Mouse (Mus musculus) brain, embryonic 14.5 days (tissue): ENCODE results near the gene Mamdc4. TPM values are rescaled to one million over a fixed set of nuclear protein-coding genes. Genes with fewer than 3 reads are reported as not detected.
"Not testable (repeated sequence)": the region's sequence is repeated elsewhere in the genome, so short reads cannot be mapped to it uniquely, and the experiment has no call there.

Experiments used
- DNase-seq: peaks from one replicate; pipeline ENCODE4 v3.0.0-alpha.2; 2011; ENCODE audit warnings: low read depth
- CTCF ChIP-seq: fragments of 200-500 bp; IDR thresholded peaks from 2 replicates; pipeline ENCODE4 v1.5.1; 2012; ENCODE audit warnings: inconsistent platforms, mild to moderate bottlenecking, moderate library complexity, borderline replicate concordance; ENCODE audit not compliant: insufficient read depth, insufficient read length; ENCODE audit errors: extremely low read depth
- POLR2A ChIP-seq: fragments of 200-500 bp; IDR thresholded peaks from 2 replicates; pipeline ENCODE4 v1.6.1; 2012; ENCODE audit warnings: mild to moderate bottlenecking, inconsistent platforms, borderline replicate concordance; ENCODE audit not compliant: poor library complexity, insufficient read depth, insufficient read length, severe bottlenecking; ENCODE audit errors: extremely low read depth
- polyA plus RNA-seq: library from polyadenylated mRNA; depleted of rRNA; stranded (reverse); fragments of >200 nt; gene quantifications from 2 replicates; pipeline ENCODE4 v1.2.3, GENCODE M21; 2012

Gene Mamdc4
- polyA plus RNA-seq, 1 experiment: 5.0 TPM

DNA sequence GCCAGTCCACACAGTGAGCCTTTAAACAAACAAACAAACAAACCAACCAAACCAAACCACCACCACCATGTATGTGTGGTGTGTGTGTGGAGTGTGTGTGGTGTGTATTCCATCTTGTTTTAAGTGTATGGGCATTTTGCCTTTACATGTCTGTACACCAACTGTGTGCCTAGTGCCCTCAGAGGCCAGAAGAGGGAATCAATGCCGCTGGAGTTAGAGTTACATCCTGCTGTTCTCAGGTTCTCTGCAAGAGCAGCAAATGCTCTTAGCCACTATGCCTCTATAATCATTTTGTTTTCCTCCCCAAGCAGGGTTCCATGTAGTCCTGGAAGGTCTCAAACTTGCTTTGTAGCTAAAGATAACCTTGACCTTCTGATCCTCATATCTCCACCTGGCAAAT is 18.3 kb downstream of the Mamdc4 start:
- no peak for DNase-seq
- TF ChIP-seq CTCF (no peak), POLR2A (no peak)

DNA sequence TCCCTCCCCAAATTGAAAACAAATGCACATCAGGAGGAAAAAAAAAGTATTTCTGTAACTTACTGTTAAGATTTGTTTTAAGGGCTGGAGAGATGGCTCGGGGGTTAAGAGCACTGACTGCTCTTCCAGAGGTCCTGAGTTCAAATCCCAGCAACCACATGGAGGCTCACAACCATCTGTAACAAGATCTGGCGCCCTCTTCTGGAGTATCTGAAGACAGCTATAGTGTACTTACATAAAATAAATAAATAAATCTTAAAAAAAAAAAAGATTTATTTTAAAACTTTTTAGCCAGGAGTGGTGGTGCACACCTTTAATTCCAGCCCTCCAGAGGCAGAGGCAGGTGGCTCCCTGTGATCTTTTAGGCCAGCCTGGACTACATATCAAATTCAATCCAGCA is 19.2 kb downstream of the Mamdc4 start:
- not testable (repeated sequence) for DNase-seq

DNA sequence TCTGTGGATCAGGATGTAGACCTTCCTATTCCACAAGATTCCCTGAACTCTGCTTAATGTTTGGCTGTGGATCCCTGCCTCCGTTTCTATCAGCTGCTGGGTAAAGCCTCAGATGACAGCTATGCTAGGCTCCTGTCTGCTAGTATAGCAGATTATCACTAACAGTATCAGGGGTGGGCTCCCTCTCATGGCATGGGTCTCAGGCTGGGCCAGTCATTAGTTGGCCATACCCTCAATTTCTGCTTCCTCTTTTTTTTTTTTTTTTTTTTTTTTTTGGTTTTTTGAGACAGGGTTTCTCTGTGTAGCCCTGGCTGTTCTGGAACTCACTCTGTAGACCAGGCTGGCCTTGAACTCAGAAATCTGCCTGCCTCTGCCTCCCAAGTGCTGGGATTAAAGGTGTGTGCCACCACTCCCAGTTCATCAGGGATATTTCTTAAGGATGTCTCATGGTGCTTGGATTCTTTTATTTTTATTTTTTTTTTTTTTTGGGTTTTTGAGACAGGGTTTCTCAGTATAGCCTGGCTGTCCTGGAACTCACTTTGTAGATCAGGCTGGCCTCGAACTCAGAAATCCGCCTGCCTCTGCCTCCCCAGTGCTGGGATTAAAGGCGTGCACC is 21.4 kb downstream of the Mamdc4 start:
- not testable (repeated sequence) for DNase-seq

DNA sequence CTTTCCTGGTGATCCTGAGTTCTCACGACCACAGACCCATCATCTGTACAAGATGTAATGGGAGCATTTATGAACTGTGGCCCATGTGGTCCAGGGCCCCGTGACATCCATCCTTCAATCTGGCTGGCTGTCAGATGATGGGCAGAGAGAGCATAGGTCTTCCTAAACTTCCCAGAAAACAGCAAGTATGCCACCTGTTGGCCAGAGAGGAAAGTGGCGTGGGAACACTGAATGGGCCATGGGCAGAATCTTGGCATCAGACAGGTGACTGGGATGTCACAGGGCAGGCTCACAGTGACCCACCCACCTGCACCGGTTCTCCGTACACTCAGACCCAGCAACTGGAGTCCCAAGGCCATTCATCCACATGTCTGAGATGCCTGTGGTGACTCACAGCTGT is 23.5 kb downstream of the Mamdc4 start:
- peak; percentile 23 for DNase-seq

DNA sequence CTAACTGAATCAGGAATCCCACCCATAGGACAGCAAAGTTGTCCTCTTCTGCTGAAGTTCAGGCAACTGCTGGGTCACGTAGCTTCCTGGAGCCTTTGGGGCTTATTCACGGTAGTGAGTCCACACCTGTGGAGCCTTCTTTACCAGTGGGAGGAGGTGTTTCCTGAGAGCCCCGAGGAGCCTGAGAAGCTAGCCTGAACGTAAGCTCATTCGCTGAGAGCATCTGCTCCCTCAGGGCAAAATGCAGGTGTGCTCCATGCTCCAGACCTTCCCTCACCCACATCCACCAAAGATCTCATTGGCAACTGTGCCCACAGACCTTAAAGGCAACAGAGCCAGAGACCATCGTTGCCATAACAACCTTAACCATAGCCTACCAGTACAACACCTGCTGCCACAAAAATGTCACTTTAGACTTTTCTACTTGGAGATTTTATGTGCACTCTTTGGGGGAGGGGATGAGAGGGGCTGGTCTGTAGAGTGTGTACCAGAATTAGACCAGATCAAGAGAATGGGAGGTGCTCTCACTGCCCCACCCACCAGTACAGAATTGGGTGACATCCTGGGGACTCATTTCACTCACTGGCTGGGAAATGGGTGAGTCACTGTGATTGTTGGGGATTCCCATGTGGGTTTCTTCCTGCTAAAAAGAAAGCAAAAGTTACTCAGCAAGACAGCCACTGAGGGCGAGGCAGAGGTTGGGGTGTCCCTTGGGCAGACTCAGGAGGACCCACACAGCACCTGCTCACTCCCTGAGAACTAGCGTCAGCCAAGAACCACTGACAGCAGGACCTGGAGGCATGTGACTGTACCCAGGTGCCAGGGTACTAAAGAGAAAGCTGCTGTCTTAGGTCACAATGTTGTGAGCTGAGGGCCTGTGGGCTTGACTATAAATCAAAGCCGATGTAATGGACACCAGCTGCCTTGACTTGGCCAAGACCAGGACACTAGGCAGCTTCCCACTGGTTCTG is 25.3 kb downstream of the Mamdc4 start:
- TF ChIP-seq POLR2A: no peak
- no peak for TF ChIP-seq CTCF
- no peak for DNase-seq

More for the DNA sequence above, 23.5 kb downstream of the Mamdc4 start:
- TF ChIP-seq CTCF (peak; percentile 62; the same call in 1 of the 2 replicates), POLR2A (no peak)

DNA sequence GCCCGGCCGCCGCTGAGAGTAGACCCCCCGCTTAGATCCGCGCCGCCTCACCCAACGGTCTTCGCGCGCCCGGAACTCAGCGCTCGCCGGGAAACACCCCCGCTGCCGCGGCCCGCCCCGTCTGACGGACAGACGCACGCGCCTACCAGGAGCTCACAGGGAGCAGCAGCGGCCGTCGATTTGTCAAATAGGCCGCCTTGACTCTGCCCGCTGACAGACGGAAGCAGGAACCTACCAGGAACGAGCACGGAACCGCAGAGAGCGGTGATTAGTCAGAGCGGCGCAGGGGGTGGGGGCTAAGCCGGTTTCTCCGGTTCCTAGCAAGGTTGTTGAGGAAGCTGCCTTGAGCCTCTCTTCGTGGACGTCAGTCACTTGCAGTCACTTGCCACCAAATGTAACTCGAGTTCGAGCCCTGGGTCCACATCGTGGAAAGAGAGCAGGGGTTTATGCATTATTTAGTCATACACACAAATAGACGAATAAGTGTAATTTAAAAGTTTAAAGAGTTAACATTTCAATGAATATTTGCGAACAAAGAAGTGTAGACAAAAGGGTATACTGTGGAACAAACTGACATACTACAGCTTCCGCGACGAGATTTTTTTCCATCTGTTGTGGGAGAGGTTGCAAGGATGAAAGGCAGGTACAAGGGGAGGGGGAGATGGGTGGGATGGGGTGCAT is 27.7 kb downstream of the Mamdc4 start, which contains the start of gene Traf2:
Gene Traf2 (minus strand): TSS at position 130 of the 681 bp plus-strand sequence.
- DNase-seq: peak; percentile 100
- TF ChIP-seq CTCF (no peak), POLR2A (peak; percentile 48; the same call in 1 of the 2 replicates)

DNA sequence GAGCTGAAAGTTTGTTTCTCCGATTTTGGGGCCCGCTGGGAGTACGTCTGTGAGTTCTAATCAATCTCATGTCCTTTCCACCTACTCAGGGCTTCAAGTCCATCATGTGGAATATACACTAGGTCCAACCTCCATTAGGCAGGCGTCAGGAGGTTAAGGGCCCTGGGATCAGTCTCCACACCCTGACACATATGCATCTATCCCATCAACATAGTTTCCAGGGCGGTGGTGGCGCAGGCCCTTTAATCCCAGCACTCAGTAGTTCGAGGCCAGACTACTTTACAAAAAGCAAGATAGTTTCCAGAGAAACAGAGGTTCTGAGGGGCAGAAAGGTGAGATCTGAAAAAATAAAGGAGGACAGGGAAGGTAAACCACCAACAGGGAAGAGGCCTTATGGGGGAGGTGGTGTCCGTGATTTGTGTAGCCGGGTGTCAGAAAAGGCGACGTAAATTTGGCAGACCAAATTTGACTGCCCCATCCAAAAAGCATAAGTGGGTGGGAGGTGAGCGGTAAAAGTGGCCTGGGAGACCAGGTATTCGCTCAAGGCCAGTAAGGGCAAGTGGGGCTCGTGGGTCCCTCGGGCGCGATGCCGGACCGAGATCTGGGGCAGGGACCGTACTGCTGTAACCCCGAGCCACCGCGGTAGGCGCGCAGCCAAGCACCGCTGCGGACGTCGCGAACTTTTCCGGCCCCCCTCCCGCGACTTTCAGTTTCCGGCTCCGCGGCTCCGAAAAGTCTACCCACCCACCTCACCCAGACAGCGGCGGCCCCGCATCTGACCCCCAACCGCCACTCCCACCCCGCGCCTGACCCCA is 28.4 kb downstream of the Mamdc4 start:
- no peak for DNase-seq
- TF ChIP-seq POLR2A (no peak), CTCF (no peak)

DNA sequence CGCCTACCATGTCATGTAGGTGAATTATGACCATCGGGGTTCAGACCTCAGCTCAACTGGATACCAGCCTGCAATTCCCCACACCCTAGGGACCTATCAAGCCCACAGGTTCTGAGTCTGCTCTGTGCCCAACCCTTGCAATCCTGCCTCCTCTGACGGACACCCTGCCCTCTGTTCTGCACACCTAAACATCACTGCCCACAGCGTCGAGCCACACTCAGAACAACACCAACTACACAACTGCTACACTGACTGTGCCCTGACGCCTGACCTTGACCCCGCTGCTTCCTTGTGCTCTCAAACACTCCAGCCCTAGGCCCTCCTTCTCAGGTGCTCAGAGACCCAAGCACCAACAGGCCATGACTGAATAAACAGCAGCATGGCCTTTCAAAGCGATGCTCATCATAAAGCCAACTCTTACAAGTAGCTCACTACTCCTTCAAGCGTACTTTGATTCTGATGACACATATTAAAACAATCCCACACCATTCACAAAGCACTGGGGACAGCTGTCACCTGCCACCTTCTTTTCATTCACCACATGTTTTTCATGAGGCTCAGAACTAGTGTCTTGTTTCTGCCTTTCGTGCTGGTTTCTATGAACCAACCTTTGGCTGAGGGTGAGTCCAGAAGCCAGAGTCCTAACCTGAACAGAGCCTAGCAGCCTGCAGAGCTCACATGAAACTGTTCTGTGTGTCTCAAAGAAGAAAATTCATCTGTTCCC is 32.8 kb downstream of the Mamdc4 start:
- TF ChIP-seq POLR2A (no peak), CTCF (no peak)
- no peak for DNase-seq

DNA sequence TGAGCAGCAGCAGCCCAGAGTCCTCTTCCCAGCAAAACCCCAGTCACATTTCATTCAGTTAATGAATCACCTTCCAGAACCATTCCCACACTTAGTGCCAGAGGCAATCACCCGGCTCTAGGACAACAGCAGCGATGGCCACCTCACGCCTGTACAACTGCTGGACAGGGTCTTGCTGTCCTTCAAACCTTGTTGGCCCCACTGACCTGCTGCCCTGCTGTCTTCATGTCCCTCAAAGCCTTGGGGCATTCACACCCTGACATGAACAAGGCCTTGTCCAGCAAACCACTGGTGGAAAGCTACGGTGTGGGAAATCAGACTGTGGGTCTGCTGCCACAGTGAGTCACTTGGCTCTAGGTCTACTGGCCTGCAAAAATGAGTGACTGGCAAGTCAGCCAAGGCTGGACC is 34.1 kb downstream of the Mamdc4 start:
- DNase-seq: no peak
- TF ChIP-seq POLR2A (no peak), CTCF (no peak)

DNA sequence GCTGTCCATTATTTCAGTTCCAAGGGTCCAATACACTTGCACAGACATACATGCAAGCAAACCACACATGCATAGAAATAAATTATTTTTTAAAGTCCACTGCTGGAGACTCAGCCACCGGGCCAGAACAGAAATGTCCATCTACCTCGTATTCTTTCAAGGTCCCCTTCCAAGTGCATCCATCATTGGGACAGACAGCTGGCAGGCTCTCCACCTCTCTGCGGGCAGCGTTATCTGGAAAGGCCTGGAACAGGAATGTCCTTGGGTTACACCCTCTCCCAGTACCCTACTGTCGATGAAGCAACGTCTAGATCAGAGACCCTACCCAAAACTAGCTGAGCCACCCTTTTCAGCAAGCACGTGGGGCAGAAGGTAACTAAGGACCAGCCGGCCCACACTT is 38.1 kb downstream of the Mamdc4 start:
- no peak for DNase-seq
- TF ChIP-seq CTCF: no peak

DNA sequence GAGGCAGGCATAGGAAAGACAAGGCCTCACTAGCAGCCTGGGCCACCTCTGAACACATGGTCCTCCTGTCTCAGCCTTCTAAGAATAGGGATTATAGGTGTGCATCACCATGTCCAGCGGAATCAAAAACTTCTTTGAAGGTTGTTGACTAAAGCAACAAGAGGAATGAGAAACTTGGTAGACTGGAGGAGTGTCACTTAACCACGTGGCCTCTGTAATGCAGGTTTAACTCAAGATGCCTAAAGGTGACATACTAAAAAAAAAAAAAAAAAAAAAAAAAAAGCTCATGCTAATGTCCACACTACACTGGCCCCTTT is 39.8 kb downstream of the Mamdc4 start:
- no peak for TF ChIP-seq CTCF
- TF ChIP-seq POLR2A: no peak
- no peak for DNase-seq
